Mouse (Mus musculus) MEL-GATA-1-ER (cell line): ENCODE data around the gene Tubgcp2.

Experiments
- DNase-seq: peaks from one replicate; pipeline ENCODE4 v3.0.0-alpha.2; 2012; ENCODE audit warnings: low read depth; ENCODE audit errors: extremely low read depth

Tubgcp2 gene

GRCm38 (mm10) chr7:139949893-139950282 is 86.6 kb downstream of the Tubgcp2 start:
- peak; percentile 46 for DNase-seq

DNA sequence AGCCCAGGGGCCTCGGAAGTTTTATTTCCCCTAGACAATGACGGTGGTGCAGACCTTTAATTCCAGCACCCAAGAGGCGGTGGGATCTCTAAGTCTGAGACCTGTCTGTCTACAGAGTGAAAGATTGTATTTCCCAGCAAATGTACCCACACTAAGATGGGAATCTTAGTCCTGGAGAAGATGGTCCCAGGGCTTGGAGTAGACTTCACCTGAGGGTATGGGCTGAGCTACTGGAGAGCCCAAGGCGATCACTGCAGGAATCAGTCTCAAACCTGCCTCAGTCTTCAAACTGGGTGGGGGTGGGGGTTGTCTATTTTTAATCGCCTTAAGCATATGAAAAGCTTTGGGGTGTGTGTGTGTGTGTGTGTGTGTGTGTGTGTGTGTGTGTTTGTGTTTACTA is 90.4 kb downstream of the Tubgcp2 start:
- no peak for DNase-seq
